Mouse (Mus musculus) liver, embryonic 14.5 days (tissue): Measurements from ENCODE around the gene Mapk10.

ENCODE experiments used
- CTCF ChIP-seq: IDR thresholded peaks from 2 replicates; pipeline ENCODE4 v1.5.1; 2016; ENCODE audit warnings: antibody characterized with exemption, low read depth, control low read depth
- EP300 ChIP-seq: IDR thresholded peaks from 2 replicates; pipeline ENCODE4 v1.6.1; 2016; ENCODE audit warnings: antibody characterized with exemption, low read depth

GRCm38 (mm10) chr5:102974400-102974799, 236.7 kb downstream of the Mapk10 start:
- TF ChIP-seq CTCF (no peak), EP300 (no peak)
